Mouse (Mus musculus) MEL-GATA-1-ER (cell line): ENCODE measurements around the gene Rnf215.
"Not testable (repeated sequence)": the region's sequence is repeated elsewhere in the genome, so short reads cannot be mapped to it uniquely, and the experiment has no call there.

Experiments used
- DNase-seq: peaks from one replicate; pipeline ENCODE4 v3.0.0-alpha.2; 2012; ENCODE audit warnings: low read depth; ENCODE audit errors: extremely low read depth

Gene Rnf215

DNA sequence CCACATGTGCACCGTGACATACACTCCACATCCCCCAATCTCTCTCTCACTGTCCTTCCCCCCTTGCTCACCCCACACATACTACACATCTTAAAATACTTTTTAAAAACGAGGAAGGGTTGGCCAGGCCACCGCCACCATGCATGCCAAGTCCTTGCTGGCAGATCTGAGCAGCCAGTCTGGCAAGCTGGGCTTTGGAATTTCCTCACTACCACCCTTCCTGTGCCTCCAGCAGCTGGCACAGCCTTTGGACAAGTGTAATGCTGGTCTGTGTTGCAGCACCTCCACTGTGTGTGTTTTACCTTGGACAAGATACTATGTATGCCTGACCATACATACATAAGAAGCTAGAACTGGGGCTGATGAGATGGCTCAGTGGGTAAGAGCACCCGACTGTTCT is 21.5 kb upstream of the Rnf215 start:
- no peak for DNase-seq

DNA sequence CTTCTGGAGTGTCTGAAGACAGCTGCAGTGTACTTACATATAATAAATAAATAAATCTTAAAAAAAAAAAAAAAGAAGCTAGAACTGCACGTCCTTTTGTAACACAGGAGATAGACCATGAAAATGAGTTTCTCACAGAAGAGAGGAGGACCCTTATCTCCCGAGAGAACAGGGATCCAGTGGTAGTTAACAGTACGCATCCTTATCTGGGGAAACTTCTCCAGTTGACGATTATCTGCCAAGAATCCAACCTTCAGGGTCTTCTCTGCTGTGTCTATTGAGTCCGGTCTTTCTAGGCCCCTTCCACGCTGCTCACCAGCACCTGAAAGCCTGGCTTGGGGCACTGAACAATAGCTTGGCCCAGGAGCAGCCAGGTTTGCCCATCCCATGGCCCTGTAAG is 21.0 kb upstream of the Rnf215 start:
- no peak for DNase-seq

DNA sequence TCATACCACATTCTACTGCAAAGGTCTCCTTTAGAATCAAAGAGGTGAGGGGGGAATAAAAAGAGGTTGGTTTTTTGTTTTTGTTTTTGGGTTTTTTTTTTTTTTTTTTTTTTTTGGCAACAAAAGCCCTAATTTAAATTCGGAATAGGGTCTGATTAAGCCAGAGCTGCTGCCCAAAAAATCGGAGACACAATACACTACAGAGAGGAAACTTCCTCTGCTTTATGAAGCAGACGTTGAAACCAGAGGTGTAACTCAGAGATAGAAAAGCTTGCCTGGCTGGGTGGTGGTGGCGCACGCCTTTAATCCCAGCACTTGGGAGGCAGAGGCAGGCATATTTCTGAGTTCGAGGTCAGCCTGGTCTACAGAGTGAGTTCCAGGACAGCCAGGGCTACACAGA is 20.5 kb upstream of the Rnf215 start:
- DNase-seq, result not testable (repeated sequence)

DNA sequence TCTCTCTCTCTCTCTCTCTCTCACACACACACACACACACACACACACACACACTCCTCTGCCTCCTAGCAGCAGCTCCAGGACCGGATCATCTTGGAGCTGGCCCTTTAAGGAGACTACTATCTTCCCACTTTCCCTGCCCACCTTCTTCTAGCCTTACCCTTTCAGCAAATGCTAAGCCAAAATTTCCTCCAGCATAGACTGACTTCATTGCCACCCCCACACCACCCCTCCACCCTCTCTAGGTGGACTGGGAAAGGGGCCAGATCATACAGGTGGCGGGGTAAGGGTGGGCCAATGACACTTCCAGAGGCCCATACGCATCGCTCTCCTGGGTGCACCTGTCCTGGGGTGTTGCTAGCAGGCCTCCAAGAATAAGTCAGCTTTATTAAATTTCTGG is 19.6 kb upstream of the Rnf215 start:
- no peak for DNase-seq

DNA sequence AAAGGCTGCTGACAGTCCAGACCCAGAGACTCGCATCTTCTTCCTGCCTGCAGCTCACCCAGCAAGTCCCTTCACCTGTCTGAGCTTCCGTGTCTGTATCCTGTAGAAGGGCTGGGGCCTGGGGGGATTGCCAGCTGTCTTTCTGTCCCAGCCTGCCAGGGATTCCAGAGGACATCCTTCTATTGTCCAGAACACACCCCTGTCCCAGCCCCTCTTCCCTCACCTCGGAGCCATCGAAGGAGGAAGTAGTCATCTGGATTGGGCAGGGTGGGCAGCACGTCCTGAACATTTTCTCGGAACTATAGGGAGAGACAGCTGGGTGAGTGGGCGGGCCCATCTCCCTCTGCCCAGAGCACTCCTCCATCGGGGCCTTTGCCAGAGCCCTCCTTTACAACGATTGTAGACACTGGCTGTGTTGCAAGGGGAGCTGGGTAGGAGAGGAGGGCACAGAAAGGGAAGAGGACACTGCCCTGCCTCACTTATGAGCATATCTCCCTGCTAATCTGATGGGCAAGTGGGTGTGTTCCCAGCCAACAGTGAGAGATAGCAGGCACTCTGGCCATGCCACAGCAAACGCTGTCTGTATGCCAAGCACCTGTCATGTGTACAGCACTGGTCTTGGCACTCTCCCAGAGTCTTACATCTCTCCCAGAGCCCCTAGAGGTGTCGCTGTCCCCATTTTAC is 18.4 kb upstream of the Rnf215 start:
- no peak for DNase-seq

DNA sequence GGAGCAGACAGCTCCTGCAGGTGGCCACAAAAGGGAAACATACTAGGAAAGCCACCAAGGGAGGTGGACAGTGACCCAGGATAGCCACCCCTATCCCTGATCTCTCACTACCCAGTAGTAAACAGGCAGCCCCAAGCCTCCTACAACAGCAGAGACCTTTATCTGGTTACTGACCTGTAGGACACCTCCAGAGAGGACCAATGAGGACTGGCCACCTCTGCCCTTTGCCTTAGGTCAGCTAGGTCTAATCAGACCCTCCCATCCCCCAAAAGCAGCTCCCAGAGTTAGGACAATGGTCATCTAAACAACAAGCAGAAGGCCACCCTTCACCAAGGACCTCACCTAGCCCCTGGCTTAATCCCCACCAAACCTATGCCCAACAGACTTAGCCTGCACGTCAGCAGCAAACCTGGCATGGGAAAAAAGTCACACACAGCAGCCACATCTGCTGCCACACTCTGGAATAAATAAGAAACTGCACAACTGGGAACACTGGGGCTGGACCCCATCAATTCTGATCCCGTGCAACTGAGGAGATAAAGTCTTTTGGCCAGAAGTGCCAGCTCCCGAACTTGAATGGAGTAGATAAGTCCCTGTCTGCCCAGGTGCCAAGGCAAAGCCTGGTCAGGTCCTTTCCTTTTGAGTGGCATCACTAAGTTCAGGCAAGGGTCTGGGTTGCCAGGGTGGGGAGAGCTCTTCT is 17.5 kb upstream of the Rnf215 start:
- DNase-seq, result no peak

DNA sequence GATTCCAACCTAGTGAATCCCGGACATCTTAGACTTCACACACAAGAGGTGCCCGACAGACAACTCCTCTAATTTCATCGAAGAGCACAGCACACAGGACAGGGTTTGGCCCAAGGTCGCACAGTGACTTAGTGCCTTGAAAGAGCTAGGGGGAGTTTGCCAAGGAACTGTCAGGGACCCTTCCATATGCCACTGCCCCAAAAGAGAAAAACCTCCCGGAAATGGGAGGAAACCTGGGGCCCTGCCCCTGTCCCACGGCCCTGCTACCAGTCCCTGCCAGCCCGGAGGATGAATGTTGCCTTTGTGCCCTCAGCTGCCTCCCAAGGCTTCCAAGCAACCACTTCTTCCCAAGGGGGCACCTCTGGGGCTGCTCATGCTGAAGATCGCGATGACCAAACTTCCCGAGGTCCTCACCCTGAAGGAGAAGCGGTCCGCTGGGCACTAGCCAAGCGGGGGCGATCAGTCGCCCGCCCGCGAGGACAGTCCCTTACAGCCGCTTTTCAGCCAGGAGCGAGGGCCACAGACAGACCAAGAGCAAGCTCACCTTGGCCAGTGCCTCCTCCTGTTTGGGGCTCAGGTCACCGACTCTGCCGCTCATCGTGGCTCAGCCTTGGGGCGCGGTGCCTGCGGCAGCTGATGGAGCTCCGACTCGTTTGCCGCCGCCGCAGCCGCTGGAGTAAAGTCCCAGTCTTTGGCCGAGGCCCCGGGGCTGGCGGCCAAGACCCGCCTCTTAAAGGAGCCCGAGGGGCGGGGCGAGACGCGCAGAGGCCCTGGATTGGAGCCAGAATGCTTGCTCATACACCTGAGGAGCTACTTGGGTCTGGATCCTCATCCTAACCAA is 16.7 kb upstream of the Rnf215 start:
- DNase-seq, result no peak

DNA sequence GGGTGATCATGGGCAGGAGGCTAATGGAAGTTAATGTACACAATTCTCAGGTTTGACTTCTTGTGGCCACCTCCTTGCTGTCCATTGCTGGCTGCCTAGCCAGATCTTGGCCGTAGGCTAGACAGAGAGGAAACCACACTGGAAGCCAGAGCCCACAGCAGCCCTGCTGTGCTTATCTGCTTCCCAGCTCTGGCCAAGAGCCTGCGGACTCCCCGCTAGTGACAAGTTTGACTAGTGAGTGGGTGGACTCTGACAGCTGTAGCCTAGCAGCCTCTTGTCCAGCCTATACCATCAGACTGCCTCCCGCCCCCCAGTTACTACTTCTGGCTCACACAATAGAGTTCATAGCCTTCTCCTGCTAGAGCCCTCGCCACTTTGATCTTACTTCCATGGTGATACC is 15.4 kb upstream of the Rnf215 start:
- DNase-seq, result no peak

DNA sequence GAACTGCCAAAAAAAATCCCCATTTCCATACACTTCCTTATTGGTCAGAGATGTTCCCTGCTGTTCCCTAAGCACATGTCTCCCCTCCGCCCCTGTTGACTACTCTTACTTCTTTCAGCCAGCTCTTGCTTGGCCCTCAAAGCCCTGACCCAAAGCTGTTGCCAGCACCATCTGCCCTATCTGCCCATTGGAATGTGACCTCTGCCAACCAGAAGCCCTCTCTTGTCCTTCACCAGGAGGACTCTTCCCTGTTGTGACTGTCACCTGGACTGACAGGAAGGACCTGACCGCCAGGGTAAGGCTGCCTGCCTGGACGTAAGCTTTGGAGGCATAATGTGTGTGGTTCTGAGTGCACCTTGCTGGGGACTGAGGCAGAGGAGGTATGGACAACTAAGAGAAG is 13.3 kb upstream of the Rnf215 start:
- DNase-seq, result no peak

DNA sequence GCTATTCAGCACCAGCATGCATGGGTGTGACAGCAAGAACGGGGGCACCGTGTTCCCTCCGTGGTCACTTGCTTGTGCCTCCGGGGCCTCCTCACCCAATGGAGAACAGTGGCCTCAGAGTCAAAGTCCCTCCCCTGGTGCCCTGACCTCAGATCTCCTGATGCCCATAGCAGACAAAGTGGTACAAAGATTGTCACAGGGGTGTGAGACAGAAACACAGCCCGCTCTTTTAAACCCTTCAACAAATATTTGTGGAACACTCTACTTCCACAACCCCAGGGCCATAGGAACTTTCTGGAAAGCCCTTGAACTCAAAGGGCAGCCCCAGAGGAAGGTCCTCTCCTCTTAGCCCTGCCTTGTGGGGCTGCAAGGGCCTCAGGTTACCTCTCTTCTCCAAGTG is 12.8 kb upstream of the Rnf215 start:
- no peak for DNase-seq

DNA sequence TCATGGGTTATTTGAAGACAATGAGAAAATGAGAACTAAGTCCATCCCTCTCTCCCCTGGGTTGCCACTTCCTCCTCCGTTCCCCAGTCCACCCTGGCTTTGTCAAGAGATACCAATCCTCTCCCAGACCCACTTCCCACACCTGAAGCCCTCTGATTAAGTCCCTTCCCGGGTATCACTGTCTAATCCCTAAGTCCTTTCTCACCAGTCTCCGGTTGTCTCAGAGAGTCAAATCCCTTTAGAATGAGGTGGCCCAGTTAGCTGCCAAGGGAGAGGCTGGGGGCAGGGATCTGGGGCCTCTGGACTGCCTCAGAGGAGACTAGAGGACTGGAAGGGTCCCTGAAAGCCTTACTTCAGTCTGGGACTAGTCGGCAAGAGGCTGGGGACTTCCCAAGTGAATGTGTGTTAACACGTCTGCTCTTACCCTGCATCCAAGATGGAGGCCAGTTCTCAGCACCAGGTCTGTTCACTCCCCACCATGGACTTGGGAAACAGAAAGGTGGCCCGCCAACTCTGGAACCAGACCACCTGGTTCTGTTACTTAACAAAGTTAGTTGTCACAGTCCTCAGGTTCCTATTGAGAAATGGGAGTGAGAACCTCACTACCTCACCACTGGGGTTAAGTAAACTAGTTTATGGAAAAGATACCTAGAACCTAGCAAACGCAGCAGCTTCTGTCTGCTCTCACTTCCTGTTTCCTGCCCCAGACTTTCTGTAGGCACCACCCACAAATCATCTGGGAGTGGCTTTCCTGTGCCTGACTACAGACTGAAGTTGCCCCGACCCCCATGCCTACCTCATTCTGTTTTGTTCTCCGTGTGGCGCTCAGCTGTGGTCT is 12.0 kb upstream of the Rnf215 start, which contains the start of gene Sec14l2:
Gene Sec14l2, minus strand, starts transcription at position 674 of the 838 bp plus-strand sequence.
- peak; percentile 83 for DNase-seq

DNA sequence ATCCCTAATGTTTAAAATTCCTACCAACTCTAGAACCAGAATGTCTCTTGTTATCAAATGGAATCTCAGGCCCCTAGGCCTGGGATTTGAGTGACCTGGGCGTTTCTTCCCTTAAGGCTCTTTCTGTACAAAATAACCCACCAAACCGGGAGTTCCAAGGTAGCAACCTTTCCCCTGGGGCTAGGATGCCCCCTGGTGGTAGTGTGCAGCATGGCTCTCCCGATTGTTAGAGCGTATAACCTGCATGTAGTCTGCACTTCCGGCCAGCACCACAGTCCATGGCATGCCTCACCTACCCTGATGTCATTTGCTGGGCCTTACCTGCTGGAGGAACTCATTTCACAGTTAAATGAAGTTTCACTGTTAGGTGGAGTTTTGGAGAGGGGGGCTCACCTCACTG is 11.1 kb upstream of the Rnf215 start:
- DNase-seq, result peak; percentile 60

DNA sequence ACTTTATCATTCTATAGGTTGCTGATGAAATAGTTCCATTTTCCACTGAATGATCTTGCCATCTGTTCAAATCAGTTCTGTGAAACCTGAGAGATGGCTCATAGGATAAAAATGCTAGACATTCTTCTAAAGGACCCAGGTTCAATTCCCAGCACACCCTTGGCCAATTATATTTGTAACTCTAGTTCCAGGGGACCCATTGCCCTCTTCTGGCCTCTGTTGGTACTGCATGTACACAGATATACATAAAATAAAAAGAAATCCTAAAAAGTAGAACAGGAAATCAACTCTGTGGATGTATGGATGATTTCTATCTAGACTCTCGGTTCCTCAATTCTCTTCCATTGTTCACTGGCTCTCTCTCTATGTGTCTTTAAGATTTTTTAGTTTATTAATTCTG is 7.9 kb upstream of the Rnf215 start:
- no peak for DNase-seq

DNA sequence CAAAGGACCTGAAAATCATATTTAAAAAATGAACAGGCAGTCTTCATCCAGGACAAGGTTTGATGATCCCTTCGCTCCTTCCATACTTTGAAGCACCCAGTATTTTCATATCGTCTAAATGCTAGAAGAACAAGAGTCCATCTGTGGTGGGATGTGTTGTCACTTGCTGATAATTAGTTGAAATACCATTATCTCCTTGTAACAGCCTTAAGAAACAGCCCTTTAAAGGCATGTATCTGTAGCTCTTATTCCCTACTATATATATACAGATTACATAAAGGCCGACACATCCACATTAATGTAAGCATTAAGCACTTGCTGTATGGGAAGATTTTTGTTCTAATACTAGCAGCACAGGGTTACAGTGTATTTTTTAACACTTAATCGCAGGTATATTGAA is 6.5 kb upstream of the Rnf215 start:
- DNase-seq, result not testable (repeated sequence)

DNA sequence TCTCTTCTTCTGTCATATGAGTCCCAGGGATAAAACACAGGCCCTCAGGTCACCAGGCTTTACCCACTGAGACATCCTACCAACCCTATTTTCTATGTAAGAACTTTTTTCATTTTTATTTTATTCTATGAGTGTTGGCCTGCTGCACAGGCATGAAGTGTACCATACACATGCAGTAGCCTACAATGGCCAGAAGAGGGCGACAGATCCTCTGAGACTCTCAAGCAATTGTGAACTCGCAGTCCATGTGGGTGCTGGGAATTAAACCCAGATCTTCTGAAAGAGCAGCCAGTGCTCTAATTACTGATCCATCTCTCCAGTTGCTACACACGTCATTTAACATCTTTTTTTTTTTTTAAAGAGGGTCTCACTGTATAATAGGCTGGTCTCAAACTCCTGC is 1.6 kb upstream of the Rnf215 start:
- no peak for DNase-seq

DNA sequence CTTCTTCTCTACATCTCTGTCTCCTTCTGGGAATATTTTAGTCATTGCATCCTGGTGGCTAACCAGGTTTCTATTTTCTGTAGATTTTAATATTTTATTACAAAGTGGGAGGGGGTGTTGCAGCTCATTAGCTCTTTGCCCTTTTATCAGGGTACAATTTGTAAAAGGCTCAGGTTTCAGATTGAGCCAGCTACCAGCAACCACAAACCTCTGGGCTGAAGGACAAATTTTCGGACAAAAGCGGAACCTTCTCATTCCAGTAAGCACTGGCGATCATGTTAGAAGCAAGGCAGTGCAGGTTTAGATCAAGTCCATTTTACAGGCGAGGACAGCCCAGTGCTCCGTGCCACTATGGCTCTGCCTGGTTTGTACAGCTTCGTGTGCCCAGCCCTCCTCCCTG is 602 bp upstream of the Rnf215 start:
- no peak for DNase-seq

DNA sequence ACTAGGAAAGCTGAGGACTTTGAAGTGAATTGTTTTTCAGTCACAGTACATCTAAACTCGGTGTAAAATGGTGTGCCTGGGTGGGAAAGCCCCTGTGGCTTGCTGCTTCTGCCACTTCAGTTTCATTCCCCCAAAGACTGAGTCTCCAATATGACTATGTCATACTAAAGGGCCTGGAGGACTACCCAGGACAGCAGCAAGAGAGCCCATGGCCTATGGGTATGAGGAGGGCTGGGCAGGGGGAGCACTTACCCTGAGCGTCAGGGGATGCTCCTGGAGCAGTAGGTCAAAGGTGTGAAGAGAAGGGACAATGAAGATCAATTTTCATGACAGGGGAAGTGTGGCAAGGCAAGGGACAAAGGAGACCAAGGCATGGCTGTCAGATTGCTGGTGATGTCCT is 4.0 kb downstream of the Rnf215 start:
- DNase-seq, result no peak

DNA sequence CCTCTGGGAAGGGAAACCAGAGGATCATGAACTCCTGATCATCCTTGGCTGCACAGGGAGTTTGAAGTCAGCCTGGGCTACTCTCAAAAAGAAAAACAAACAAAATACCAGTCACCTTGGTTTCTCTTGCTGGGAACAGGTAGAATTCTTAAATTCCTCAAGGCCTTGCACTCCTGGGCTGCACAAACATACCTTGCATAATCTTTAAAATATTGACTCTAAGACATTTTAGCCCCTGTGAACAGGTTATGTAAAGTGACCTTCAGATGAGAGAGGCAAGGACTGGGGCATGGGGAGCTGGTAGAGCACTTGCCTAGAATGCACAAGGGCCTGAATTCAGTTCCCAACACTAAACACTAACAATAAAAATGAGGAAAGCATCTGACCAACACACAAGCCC is 6.5 kb downstream of the Rnf215 start:
- DNase-seq, result no peak

DNA sequence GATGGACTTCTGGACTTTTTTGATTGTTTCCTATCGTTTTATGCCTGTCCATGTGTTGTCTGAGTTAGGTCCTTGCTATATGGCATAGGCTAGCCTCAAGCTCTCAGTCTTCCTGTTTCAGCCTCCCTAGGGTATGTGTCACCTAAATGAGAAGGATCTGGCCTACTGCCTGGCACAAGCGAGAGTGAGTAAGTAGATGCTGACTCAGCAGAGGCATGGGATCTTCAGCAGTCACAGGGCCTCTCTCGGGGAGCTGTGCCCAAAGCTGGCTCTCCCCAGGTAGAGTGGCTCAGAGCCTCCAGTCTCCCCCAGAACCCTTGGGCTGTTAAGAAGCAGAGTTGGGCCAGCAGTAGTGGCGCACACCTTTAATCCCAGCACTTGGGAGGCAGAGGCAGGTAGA is 7.3 kb downstream of the Rnf215 start:
- no peak for DNase-seq

DNA sequence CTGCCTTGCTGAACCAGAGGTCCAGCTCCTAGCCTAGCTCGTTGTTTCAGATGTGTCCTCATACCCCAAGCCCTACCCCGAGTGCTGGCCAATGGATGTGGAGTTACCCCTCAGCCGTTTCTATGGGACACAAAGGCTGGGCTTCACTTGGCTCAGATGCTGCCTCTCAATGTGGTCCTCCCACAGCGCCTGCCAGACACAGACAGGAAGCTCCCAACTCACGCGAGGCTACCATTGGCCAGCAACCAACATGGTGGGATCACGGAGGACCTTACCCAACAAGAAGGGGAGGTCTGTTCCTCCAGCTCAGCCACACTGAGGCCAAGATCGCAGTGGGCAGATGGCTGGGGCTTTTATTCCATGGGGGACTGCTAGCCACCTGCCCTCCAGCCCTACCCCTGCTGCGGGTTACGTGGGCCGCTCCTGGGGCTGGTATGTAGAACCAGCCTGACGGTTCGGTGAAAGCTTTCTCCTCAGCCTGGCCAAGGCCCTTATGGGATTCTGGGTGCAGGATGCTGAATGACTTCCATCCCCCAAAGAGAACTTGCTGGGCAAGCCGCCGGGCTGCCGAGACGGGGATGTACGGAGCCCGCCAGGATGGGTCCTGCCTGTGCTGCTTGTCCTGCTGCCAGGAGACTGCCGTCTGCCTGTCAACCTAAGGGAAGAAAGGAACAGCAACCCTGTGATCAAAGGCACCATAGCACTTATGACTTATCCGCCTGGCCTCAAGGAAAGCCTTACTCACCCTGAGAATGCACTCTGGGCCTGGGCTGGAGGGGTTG is 8.5 kb downstream of the Rnf215 start:
- DNase-seq, result no peak

DNA sequence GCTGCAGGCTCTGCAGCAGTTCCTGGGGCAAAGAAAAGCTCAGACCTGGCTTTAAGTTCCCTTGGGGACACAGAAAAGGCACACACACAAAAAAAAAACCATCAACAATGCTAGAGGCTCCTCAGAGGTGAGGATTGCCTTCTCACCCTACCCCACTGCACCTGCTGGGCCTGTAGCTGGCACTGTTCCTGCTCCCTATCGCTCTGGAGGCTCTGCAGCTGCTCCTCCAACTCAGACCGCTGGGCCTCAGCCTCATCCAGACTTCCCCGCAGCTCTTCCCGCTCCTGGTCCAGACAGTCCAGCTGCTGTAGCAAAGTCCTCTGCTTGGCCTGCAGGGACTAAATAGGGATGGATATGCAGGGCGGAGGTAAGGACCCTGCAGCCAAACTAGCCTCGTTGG is 11.4 kb downstream of the Rnf215 start:
- DNase-seq, result no peak
